Mouse (Mus musculus): ENCODE results near the gene Fam240b.

DNA sequence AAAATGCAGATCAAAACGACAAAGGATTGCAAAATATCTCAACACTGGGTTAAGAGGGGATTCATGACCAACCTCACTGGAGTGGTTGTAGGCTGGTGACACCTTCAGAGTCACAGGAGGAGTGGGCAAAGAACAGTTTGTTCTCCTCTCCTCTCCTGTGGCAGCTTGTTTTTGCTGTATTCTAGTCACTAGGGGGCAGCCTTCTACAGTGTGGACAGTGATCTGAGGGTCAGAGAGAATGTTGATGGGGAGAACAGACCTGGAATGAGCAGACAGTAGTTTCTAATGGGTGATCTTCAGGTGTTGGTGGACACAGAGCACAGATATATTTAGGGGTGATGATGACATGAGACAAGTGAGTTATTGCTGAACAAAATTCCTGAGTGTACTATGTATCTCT lies 49.6 kb downstream of the Fam240b start:
- TF ChIP-seq GATA1 (IDR thresholded peaks at IDR 0.05; ENCODE audit: borderline replicate concordance, low read length) (no peak), FLI1 (IDR thresholded peaks at IDR 0.05; ENCODE audit: low read length) (no peak)

Data from megakaryocyte, embryonic 14.5 days (primary cell).